ENCODE assay signal across 9 mouse cellular contexts in the genomic region with DNA sequence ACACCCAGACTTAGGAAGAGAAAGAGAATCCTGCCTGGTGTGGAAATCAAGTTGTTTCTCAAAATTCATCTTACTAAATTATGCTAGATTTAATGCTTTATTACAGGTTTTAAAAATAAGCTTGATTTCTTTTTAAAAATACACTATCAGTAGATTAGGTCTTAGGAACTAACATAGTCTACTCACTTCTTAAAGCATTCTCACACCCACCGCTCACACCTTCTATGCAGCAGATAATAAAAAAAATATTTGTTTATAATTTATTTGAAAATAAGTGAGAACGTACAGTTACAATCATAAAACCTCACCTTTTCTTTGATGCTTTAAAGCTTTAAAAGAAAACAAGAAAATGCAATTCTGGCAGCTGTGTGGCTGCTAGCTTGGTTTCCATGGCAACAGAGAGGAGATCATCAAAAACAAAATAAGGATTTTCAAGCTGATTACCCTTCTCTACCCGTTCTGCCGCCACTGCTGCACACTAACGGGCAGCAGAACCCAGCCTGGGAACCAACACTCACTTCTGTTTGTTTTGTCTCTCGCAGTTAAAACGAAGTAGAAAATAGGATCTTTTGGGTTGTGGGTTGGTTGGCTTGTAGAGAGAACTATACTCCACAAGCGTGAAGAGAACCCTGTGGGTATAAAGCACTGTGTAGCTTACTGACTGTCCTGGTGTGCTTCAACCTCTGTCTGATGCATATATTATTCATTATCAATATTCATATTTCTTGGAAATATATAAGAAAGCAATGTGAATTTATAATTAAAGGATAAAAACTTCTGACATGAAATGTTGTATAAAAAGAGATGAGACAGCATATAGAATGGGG. TPM values are rescaled to one million over a fixed set of nuclear protein-coding genes. Genes with fewer than 3 reads are reported as not detected.
DNase-seq lines count a peak whose midpoint lies in the region; ATAC-seq and TF ChIP-seq lines count a peak whose summit lies in the region.
"Had no signal": no experiment of that assay in that cellular context is flagged by ENCODE, and none has a peak within 500 bp of the region (broad histone marks: within the 10 kb centered on the region; RNA-seq: fewer than 3 reads in every experiment).

No protein-coding gene starts in this region.

- WGBS in forebrain, embryonic 16.5 days = 12% methylated on average over 8 of the region's 8 CpGs
- WGBS in midbrain, postnatal 0 days = 11% methylated on average over 8 of the region's 8 CpGs

- peak; percentile 83 for ATAC-seq in forebrain, embryonic 16.5 days
- ATAC-seq in midbrain, postnatal 0 days (ENCODE audit: low FRiP score) = peak; percentile 84

- H3K27ac ChIP-seq in forebrain, embryonic 16.5 days (ENCODE audit: low read length) = peak overlapping the region; percentile 68
- H3K27ac ChIP-seq in midbrain, postnatal 0 days (ENCODE audit: low read depth, low read length) = 0 out of 2 replicates have a peak overlapping the region, but pooled peaks have one; percentile 43

- no peaks in the 10 kb centered on the region for H3K36me3 ChIP-seq in forebrain, embryonic 16.5 days (ENCODE audit: control insufficient read depth, insufficient read depth)
- no peaks in the 10 kb centered on the region for H3K36me3 ChIP-seq in midbrain, postnatal 0 days (ENCODE audit: insufficient read depth, low read length)

- no peaks in the 10 kb centered on the region for H3K9me3 ChIP-seq in forebrain, embryonic 16.5 days (ENCODE audit: control insufficient read depth, low read length)
- H3K9me3 ChIP-seq in midbrain, postnatal 0 days (ENCODE audit: low read length) = no peaks in the 10 kb centered on the region

- peaks cover 4% of the 10 kb centered on the region for H3K4me1 ChIP-seq in forebrain, embryonic 16.5 days (replicated peaks; ENCODE audit: control insufficient read depth, insufficient read depth, low read length)
- H3K4me1 ChIP-seq in midbrain, postnatal 0 days (ENCODE audit: insufficient read depth, low read length) = no peaks in the 10 kb centered on the region

- peak overlapping the region; percentile 47 for H3K4me2 ChIP-seq in forebrain, embryonic 16.5 days (ENCODE audit: low read length)
- H3K4me2 ChIP-seq in midbrain, postnatal 0 days (ENCODE audit: low read depth, low read length, poor library complexity, severe bottlenecking) = peak overlapping the region; percentile 29; the same call in 1 of the 2 replicates

- H3K9ac ChIP-seq in forebrain, embryonic 16.5 days (replicated peaks; ENCODE audit: low read depth, low read length) = 0 out of 2 replicates have a peak overlapping the region, but pooled peaks have one; percentile 25
- H3K9ac ChIP-seq in midbrain, postnatal 0 days (replicated peaks; ENCODE audit: low read length, poor library complexity, severe bottlenecking) = no peak overlapping the region

- DNase-seq in layer of hippocampus, adult 11-12 months (ENCODE audit: low spot score) = peak; percentile 33
- DNase-seq in layer of hippocampus, postnatal 25 days (ENCODE audit: extremely low spot score in 1 of 2, low spot score in 1 of 2) = no peak
- DNase-seq in R1 (ENCODE audit: low read depth, low spot score) = peak; percentile 28
- peak; percentile 80 for DNase-seq in midbrain, postnatal 0 days (ENCODE audit: low spot score)
- no peak for DNase-seq in cerebellum, postnatal 25 days
- no peak for DNase-seq in kidney, postnatal 25 days
- DNase-seq in gastrocnemius, postnatal 10 days = no peak

- no peaks in the 10 kb centered on the region for H3K27me3 ChIP-seq in forebrain, embryonic 16.5 days (replicated peaks; ENCODE audit: control insufficient read depth, insufficient read depth, low read length)
- no peaks in the 10 kb centered on the region for H3K27me3 ChIP-seq in midbrain, postnatal 0 days (ENCODE audit: insufficient read depth, low read length)

- no peak for TF ChIP-seq CTCF in midbrain, postnatal 0 days (IDR thresholded peaks at IDR 0.05)

- 0 out of 2 replicates have a peak overlapping the region, but pooled peaks have one; percentile 20 for H3K4me3 ChIP-seq in forebrain, embryonic 16.5 days (replicated peaks; ENCODE audit: low read length)
- H3K4me3 ChIP-seq in midbrain, postnatal 0 days (ENCODE audit: low read depth, low read length) = 0 out of 2 replicates have a peak overlapping the region, but pooled peaks have one; percentile 8
- H3K4me3 ChIP-seq: myocyte had no signal

RNA-seq across cellular contexts. Expression of gene Pgap1, which starts 21.1 kb away (rescaled TPM):
- total RNA-seq in layer of hippocampus, postnatal 25 days (2021) = 10 to 100 TPM; 20.1 to 22.6 TPM
- polyA plus RNA-seq in forebrain, embryonic 16.5 days (2015; fragmentation: Nextera tagmentation; extraction: Ambion mirVana) = 31.2 and 33.3 TPM in 2 replicates
- total RNA-seq in midbrain, postnatal 0 days (2014; rRNA removed) = 91.4 and 127 TPM in 2 replicates
- 21.0 and 26.1 TPM in 2 replicates for polyA plus RNA-seq in midbrain, postnatal 0 days (2015; fragmentation: Nextera tagmentation; extraction: Ambion mirVana)
- total RNA-seq in gastrocnemius, postnatal 10 days (2021) = 1 to 10 TPM; 5.5 to 6.3 TPM

Comparison
In these comparisons a context has a peak if more than half of its experiments do, and no peak if none do; other contexts are left out.
1. DNase-seq: peak in layer of hippocampus, adult 11-12 months (single experiment), R1 (single experiment) and midbrain, postnatal 0 days (single experiment); none in layer of hippocampus, postnatal 25 days (0 of 2), cerebellum, postnatal 25 days (0 of 2), kidney, postnatal 25 days (0 of 2) and gastrocnemius, postnatal 10 days (single experiment).